Mouse (Mus musculus): ENCODE measurements around the gene Dnajc1.

DNA sequence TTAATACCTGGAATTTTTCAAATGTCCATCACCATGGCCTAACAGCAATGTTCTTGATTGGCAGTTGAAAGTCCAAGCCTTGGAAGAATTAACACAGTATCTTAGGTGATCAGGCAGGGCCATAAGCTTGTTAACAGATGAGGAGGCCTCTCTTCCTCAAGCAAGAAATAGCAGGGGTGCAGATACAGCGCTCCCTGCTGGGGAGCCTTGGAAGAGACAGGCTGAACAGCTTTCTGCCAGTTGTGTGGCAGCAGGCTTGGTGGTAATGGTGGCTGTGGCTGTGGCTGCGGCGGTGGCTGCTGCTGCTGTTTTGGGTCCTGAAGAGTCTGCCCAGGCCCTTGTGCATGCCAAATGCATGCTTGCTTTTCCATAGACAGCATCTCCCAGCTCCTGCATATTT lies 187.5 kb downstream of the Dnajc1 start:
- TF ChIP-seq POLR2A (IDR thresholded peaks at IDR 0.05; ENCODE audit: extremely low read depth, insufficient read depth, low read length) (no peak), CTCF (IDR thresholded peaks at IDR 0.05; ENCODE audit: extremely low read depth, insufficient read depth, low read length) (peak; percentile 47)
